Mouse (Mus musculus): ENCODE results near the gene Uprt. TPM values are rescaled to one million over a fixed set of nuclear protein-coding genes. Genes with fewer than 3 reads are reported as not detected.

Gene Uprt
- 10 to 100 TPM; 20.9 to 23.5 TPM for total RNA-seq (2023)

DNA sequence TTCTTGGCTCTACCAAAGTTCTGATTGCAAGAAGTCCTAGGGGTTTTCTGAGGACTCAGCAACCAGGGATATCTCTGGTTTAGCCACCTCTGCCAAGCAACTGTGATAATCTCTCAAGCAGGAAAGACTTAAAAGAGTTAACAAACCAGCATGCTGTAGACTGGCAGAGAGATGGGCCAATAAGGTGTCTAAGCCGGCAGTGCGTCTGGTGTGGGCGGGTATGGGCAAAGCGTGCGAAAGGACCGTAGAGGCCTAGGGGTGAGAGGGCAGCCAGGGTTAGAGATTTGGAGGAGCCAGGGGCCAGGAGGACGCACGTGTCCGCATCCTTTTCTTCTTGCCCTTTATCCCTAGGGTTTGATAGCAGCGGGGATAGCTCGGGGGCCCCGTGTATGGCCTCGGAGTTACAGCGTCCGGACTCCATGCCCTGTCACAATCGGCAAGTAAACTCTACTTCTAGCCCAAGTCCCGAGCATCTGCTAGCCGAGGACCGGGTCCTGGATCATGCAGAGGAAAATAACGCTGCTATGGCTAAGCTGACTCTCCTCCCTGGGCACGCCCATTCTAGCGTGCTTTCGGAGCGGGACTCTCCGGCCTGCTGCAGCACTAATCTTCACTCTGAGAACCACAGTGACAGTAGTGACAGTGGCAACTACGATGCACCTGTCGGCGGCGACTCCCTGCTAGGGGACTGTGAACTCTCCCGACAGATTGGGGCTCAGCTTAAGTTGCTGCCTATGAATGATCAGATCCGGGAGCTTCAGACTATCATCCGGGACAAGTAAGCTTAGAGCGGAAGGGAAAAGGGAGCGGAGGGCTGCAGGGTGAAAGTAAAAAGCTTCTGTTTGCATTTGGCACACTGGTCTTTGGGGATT lies at the start of gene Uprt:
Uprt (plus strand) TSS at position 247 of the 872 bp plus-strand sequence.

Other genes starting within 250 kb of the Uprt start
- gene Abcb7, start 69.0 kb upstream of the Uprt start, total RNA-seq (2023) = 10 to 100 TPM; 23.1 to 27.2 TPM
- gene Zdhhc15, start 188.2 kb downstream of the Uprt start, total RNA-seq (2023) = under 1 TPM in 1 of 2 experiments, not detected in 1; 0.15 TPM